Mouse (Mus musculus) thymus, adult 2 months (tissue): ENCODE measurements around the gene Casp7.

Source experiments
- CTCF ChIP-seq: fragments of 200-500 bp; IDR thresholded peaks from 2 replicates; pipeline ENCODE4 v1.5.1; 2012; ENCODE audit warnings: mild to moderate bottlenecking, control low read depth, low read length, moderate library complexity, borderline replicate concordance; ENCODE audit not compliant: control insufficient read depth, poor library complexity, insufficient read depth; ENCODE audit errors: extremely low read depth
- POLR2A ChIP-seq: fragments of 200-500 bp; IDR thresholded peaks from 2 replicates; pipeline ENCODE4 v1.6.1; 2012; ENCODE audit warnings: mild to moderate bottlenecking, low read length, control low read depth, moderate library complexity; ENCODE audit not compliant: control insufficient read depth, poor library complexity, insufficient read depth; ENCODE audit errors: extremely low read depth

GRCm38 (mm10) chr19:56466486-56466885 lies 69.6 kb downstream of the Casp7 start:
- TF ChIP-seq CTCF = no peak
- no peak for TF ChIP-seq POLR2A
